Mouse (Mus musculus): Measurements from ENCODE around the gene Hgd.

The Hgd gene

GRCm38 (mm10) chr16:37656796-37657195, 76.8 kb downstream of the Hgd start:
- in situ Hi-C loops (cut with MboI, MseI) = loop anchor here (10.0 kb wide), 1 partner anchor 112 kb away; no protein-coding TSS in a partner anchor

DNA sequence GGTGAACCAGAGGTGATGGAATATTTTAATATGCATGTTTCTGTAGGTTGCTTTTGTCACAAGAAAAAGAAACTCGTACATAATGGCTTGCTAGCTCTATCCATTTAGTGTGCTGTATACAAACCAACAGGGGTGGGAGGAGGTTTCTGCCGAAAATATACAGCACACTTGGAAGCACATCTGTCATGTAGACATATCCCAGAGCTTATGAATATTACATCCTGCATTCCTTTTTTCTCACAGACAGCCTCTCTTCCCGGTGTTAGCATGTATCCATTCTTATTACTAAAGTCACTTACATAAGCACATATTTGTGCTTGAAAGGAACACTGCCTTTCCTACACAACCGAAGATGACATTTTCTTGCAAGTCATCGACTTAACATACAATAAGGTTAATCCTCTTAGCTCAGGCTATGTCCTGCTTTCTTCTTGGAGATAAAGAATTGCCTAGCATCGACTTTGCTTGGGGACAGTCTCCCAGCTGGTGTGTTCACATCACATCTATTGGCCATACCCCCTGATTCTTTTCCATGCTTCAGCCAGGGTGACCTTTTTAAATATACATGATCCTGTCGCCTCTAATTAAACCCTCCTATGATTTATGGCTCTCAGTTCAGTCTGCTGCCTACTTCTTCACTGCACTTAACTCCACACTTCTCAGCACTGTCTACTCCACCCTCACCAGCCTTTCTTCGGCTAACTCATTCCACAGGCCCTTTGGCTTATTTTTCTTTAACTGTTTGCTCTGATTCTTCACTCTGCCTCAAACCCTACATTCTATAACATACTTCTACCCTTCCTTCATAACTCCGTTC, 83.9 kb downstream of the Hgd start:
- in situ Hi-C loops (cut with MboI, MseI) = no loop called here

DNA sequence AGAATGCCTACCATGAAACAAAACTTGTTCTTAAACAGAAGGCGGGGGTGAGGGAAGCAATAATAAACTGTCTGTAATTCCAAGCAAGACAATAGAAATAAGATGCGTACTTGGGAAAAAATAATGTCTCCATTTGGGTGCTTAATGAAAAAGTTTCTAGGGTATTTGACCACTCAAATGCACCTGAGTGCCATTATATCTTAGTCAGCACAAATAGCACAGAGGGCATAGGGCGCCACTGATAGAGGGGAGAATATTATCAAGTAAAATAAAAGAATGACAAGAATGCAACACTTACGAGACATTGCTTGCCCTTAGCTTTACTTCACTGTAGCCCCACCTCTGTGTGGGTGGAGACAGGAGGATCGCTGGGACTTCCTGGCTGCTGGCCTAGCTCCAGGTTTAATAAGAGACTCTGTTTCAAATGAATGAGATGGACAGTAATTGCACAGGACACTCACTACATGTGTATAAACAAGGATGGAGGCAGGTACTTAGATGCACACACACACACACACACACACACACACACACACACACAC, 85.5 kb downstream of the Hgd start:
- in situ Hi-C loops (cut with MboI, MseI) = no loop called here

GRCm38 (mm10) chr16:37670666-37671283, 90.8 kb downstream of the Hgd start:
- in situ Hi-C loops (cut with MboI, MseI) = no loop called here

DNA sequence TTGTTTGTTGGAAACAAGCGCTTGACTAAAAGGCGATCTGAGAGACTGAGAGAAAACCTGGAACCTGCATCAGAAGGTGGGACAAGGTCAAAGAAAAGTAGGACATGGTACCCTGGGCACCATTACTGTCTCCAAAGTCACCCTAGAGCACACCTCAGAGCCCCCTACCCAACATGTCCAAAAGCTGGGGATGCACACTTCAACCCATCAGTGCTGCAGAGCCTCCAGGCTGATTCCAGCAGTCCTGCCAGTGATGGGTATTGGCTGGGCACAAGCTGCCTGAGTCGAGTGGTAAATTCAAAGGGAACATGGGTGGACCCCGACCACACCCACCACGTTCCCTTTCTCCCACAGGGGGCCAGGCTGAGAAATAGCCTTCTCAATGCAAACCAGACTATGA, 95.4 kb downstream of the Hgd start:
- in situ Hi-C loops (cut with MboI, MseI) = no loop called here

GRCm38 (mm10) chr16:37676024-37676676, 96.2 kb downstream of the Hgd start:
- in situ Hi-C loops (cut with MboI, MseI) = no loop called here

- in situ Hi-C loops (cut with MboI, MseI) = no loop called here
These were observed 96.7 kb downstream of the Hgd start for GRCm38 (mm10) chr16:37676677-37677072.

DNA sequence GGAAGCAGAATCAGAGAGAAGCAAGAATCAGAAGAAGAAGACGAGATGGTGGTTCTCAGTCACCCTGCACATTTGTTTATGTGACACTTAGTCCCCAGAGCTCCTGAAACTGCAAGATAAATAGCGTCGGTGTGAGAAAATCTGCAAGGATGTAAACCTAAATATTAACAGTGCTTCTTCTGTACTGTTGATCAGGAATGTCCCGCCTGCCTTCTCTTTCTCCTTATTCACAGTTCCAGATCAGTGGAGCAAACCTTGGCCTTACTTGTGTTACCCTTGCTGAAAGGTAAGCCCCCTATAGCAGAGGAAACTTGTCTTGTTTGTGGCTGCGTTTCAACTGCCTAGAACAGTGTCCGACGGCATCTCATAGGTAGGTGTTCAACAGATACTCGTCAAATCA, 97.6 kb downstream of the Hgd start:
- in situ Hi-C loops (cut with MboI, MseI) = no loop called here

DNA sequence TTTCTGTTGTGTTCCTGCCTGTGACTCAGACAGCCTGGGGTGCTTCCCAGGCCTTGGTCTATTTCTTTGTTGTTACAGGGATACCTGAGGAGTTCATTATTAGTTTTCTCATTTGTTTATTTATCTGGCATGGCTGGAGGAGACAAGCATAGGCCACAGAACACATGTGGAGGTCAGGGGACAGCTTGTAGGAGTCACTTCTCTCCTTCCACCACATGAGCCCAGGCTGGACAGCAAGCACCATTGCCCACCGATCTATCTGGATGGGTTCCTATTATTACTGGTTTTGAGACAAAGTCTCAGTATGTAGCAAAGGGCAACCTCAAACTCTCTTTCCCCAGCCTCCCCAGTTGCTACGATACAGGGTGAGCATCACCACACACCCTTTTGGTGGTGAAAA, 100.3 kb downstream of the Hgd start:
- in situ Hi-C loops (cut with MboI, MseI) = no loop called here

DNA sequence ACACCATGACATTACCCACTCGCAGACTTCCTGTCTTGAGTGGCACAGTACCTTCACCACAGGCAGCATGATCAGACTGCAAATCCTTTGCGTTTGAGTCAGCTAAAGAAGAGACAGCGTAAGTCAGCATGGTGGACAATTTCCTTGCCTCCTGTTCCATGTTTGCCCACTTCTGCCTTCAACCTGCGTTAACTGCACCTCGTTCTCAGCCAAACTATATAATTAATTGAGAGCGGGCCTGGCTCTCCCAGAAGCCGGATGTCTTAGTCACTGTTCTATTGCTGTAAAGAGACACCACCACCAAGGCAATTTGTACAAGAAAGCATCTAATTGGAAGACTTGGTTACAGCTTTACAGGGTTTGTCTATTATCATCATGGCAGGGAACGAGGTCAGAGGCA, 100.9 kb downstream of the Hgd start:
- in situ Hi-C loops (cut with MboI, MseI) = no loop called here

Measured in T-helper 2 cell (primary cell).